Mouse (Mus musculus) kidney, adult 2 months (tissue): ENCODE results near the gene Gpat2.

Source experiments
- CTCF ChIP-seq: fragments of 200-500 bp; conservative IDR thresholded peaks from 2 replicates; pipeline ENCODE4 v1.5.1; 2011; ENCODE audit warnings: low read depth, mild to moderate bottlenecking, control low read depth, low read length, moderate library complexity, mixed read lengths; ENCODE audit not compliant: insufficient read depth, insufficient read length
- POLR2A ChIP-seq: fragments of 200-500 bp; IDR thresholded peaks from one replicate; pipeline ENCODE4 v1.6.1; 2011; ENCODE audit warnings: low read depth, low read length, control low read depth

GRCm38 (mm10) chr2:127430238-127430637, 5.2 kb downstream of the Gpat2 start:
- peak; percentile 83 for TF ChIP-seq CTCF
- TF ChIP-seq POLR2A: no peak
